Mouse (Mus musculus): ENCODE data around the gene Abhd8. TPM values are rescaled to one million over a fixed set of nuclear protein-coding genes. Genes with fewer than 3 reads are reported as not detected.

The Abhd8 gene
- polyA plus RNA-seq, 1 experiment from 2014 or later, result 47.8 TPM

DNA sequence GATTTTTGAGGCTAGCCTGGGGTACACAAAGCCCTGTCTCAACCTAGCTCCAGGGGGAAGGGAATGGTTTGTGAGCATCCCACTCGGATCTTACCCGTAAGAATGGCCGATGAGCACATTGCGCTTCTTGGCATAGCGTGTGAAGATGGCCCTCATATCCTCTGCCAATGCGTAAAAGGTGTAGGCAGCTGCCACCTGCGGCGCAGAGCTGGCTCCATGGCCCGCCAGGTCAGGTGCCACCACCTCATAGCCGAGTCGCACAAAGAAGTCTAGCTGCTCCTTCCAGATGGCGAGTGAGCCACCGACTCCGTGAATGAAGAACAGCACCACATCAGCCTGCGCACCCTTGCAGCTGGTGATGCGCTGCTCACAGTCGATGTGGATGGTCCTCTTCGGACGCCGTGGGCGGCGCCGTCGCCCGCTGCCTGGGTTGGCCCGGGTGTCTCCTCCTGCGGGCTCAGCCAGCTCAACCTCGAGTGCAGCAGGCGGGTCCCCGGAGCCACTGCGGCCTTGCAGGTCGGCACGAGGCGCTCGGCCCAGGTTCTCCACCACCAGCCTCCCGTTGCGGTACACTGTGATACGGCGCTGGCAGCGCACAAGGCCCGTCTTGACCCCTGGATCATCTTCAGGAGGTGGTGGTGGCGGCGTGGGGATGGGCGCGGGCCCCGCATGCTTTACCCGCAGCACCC, 2.2 kb downstream of the Abhd8 start:
- DNase-seq (no peak), ATAC-seq (ENCODE audit: insufficient read depth) (no peak)
- TF ChIP-seq CTCF (IDR thresholded peaks at IDR 0.05; ENCODE audit: low read depth), result no peak
- Histone ChIP-seq H3K9me3 (ENCODE audit: low read depth, low read length) (no peaks in the 10 kb centered on the region), H3K36me3 (ENCODE audit: insufficient read depth) (peaks cover 46% of the 10 kb centered on the region), H3K27ac (ENCODE audit: low read depth) (no peak overlapping the region), H3K27me3 (ENCODE audit: insufficient read depth, low read length) (no peaks in the 10 kb centered on the region), H3K9ac (no peak overlapping the region), H3K4me2 (no peak overlapping the region; the same call in 1 of the 2 replicates), H3K4me1 (ENCODE audit: insufficient read depth) (peaks cover 20% of the 10 kb centered on the region), H3K4me3 (ENCODE audit: low read depth, low read length) (no peak overlapping the region)
- 77% methylated on average over 47 of the region's 47 CpGs for WGBS

GRCm38 (mm10) chr8:71460716-71461115, 2.7 kb downstream of the Abhd8 start:
- 90% methylated on average over 6 of the region's 6 CpGs for WGBS
- no peak for DNase-seq

DNA sequence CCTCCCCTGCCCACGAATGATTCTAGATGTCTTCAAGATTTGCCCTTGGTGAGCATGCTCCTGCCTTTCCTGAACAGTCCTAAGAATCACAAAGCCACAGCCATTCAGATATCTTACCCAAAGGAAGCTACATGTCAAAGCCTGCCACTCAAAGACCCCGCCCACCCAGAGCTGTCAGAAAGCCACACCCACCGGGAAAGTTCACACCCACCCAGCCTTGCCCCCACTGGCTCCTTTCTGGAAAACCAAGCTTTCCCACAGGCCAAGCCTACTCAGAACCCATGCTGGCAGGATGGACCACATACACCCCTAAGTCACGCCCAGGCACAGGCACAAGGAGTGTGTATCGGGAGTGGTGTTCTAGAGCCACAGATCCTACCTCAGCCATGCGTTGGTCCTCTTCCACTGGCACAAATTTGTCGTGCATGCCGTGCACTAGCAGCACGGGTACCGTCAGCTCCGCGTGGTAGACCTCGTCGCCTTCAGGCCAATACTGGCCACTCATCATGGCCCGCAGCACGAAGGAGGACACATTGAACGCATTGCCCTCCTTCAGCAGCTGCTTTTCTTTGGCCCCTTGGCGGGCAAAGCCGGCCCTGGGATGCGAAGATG, 5.7 kb downstream of the Abhd8 start:
- DNase-seq (no peak), ATAC-seq (ENCODE audit: insufficient read depth) (no peak)
- Histone ChIP-seq H3K27me3 (ENCODE audit: insufficient read depth, low read length) (no peaks in the 10 kb centered on the region), H3K4me1 (ENCODE audit: insufficient read depth) (peaks cover 7% of the 10 kb centered on the region), H3K27ac (ENCODE audit: low read depth) (no peak overlapping the region), H3K4me3 (ENCODE audit: low read depth, low read length) (no peak overlapping the region), H3K9me3 (ENCODE audit: low read depth, low read length) (no peaks in the 10 kb centered on the region), H3K4me2 (no peak overlapping the region), H3K9ac (no peak overlapping the region), H3K36me3 (ENCODE audit: insufficient read depth) (peaks cover 43% of the 10 kb centered on the region)
- no peak for TF ChIP-seq CTCF (IDR thresholded peaks at IDR 0.05; ENCODE audit: low read depth)
- 77% methylated on average over 20 of the region's 20 CpGs for WGBS

More at GRCm38 (mm10) chr8:71460716-71461115, 2.7 kb downstream of the Abhd8 start:
- Histone ChIP-seq H3K36me3 (ENCODE audit: insufficient read depth) (peaks cover 43% of the 10 kb centered on the region), H3K4me1 (ENCODE audit: insufficient read depth) (peaks cover 17% of the 10 kb centered on the region), H3K4me2 (no peak overlapping the region), H3K9me3 (ENCODE audit: low read depth, low read length) (no peaks in the 10 kb centered on the region), H3K9ac (no peak overlapping the region), H3K4me3 (ENCODE audit: low read depth, low read length) (no peak overlapping the region), H3K27me3 (ENCODE audit: insufficient read depth, low read length) (no peaks in the 10 kb centered on the region), H3K27ac (ENCODE audit: low read depth) (no peak overlapping the region)
- no peak for TF ChIP-seq CTCF (IDR thresholded peaks at IDR 0.05; ENCODE audit: low read depth)
- no peak for ATAC-seq (ENCODE audit: insufficient read depth)

- 42% methylated on average over 22 of the region's 22 CpGs for WGBS
- no peak overlapping the region for H3K9ac ChIP-seq
- ATAC-seq (ENCODE audit: insufficient read depth) (peak; percentile 6; the same call in 1 of the 2 replicates), DNase-seq (peak; percentile 16)
- H3K4me1 ChIP-seq (ENCODE audit: insufficient read depth), result no peaks in the 10 kb centered on the region; the same call in 1 of the 2 replicates
- TF ChIP-seq CTCF (IDR thresholded peaks at IDR 0.05; ENCODE audit: low read depth), result no peak
- no peak overlapping the region for H3K4me3 ChIP-seq (ENCODE audit: low read depth, low read length)
- no peaks in the 10 kb centered on the region for H3K27me3 ChIP-seq (ENCODE audit: insufficient read depth, low read length)
- peaks cover 42% of the 10 kb centered on the region for H3K36me3 ChIP-seq (ENCODE audit: insufficient read depth)
- no peak overlapping the region for H3K4me2 ChIP-seq
- no peak overlapping the region for H3K27ac ChIP-seq (ENCODE audit: low read depth)
- no peaks in the 10 kb centered on the region for H3K9me3 ChIP-seq (ENCODE audit: low read depth, low read length)
These were observed 6.5 kb downstream of the Abhd8 start for GRCm38 (mm10) chr8:71456906-71457305.

DNA sequence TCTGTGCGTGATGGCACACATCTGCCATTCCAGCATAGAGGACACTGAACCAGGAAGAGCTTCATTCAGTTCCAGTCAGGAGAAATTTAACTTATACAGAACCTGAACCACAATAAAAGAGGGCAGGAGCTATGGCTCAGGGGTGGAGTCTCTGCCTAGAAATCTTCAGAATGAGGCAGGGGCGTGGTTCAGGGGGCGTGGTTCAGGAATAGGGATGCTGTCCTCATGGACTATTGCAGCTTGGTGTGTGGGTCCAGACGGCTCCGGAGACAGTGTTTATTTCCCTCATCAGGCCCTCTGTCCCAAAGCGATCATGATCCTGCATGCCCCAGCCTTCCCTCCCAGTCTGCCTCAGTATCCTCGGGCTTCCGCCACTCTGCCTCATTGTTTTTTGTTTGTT, 8.8 kb downstream of the Abhd8 start:
- 74% methylated on average over 8 of the region's 8 CpGs for WGBS
- DNase-seq, result no peak
- no peaks in the 10 kb centered on the region for H3K9me3 ChIP-seq (ENCODE audit: low read depth, low read length)
- no peaks in the 10 kb centered on the region for H3K4me1 ChIP-seq (ENCODE audit: insufficient read depth)
- H3K9ac ChIP-seq, result no peak overlapping the region
- no peak overlapping the region for H3K4me3 ChIP-seq (ENCODE audit: low read depth, low read length)
- H3K36me3 ChIP-seq (ENCODE audit: insufficient read depth), result peaks cover 23% of the 10 kb centered on the region
- no peak overlapping the region for H3K27ac ChIP-seq (ENCODE audit: low read depth)
- ATAC-seq (ENCODE audit: insufficient read depth), result no peak
- no peaks in the 10 kb centered on the region for H3K27me3 ChIP-seq (ENCODE audit: insufficient read depth, low read length)
- no peak overlapping the region for H3K4me2 ChIP-seq
- no peak for TF ChIP-seq CTCF (IDR thresholded peaks at IDR 0.05; ENCODE audit: low read depth)

- 62% methylated on average over 2 of the region's 2 CpGs for WGBS
- DNase-seq (no peak), ATAC-seq (ENCODE audit: insufficient read depth) (no peak)
- no peaks in the 10 kb centered on the region for H3K4me1 ChIP-seq (ENCODE audit: insufficient read depth)
- H3K4me3 ChIP-seq (ENCODE audit: low read depth, low read length), result no peak overlapping the region
- no peak overlapping the region; the same call in 1 of the 2 replicates for H3K9ac ChIP-seq
- peaks cover 10% of the 10 kb centered on the region for H3K36me3 ChIP-seq (ENCODE audit: insufficient read depth)
- no peaks in the 10 kb centered on the region for H3K27me3 ChIP-seq (ENCODE audit: insufficient read depth, low read length)
- no peak overlapping the region for H3K4me2 ChIP-seq
- no peaks in the 10 kb centered on the region for H3K9me3 ChIP-seq (ENCODE audit: low read depth, low read length)
- H3K27ac ChIP-seq (ENCODE audit: low read depth), result no peak overlapping the region
- no peak for TF ChIP-seq CTCF (IDR thresholded peaks at IDR 0.05; ENCODE audit: low read depth)
These were observed 10.8 kb downstream of the Abhd8 start for GRCm38 (mm10) chr8:71452669-71453068.

- H3K9ac ChIP-seq, result no peak overlapping the region
- H3K36me3 ChIP-seq (ENCODE audit: insufficient read depth), result peaks cover 3% of the 10 kb centered on the region; the same call in 1 of the 2 replicates
- H3K27ac ChIP-seq (ENCODE audit: low read depth), result no peak overlapping the region
- WGBS, result 49% methylated on average over 11 of the region's 11 CpGs
- TF ChIP-seq CTCF (IDR thresholded peaks at IDR 0.05; ENCODE audit: low read depth), result no peak
- ATAC-seq (ENCODE audit: insufficient read depth) (no peak), DNase-seq (no peak)
- no peak overlapping the region for H3K4me2 ChIP-seq
- no peaks in the 10 kb centered on the region for H3K9me3 ChIP-seq (ENCODE audit: low read depth, low read length)
- H3K4me1 ChIP-seq (ENCODE audit: insufficient read depth), result no peaks in the 10 kb centered on the region
- H3K27me3 ChIP-seq (ENCODE audit: insufficient read depth, low read length), result no peaks in the 10 kb centered on the region
- no peak overlapping the region for H3K4me3 ChIP-seq (ENCODE audit: low read depth, low read length)
These were observed 11.7 kb downstream of the Abhd8 start for GRCm38 (mm10) chr8:71451777-71452176.

Measured in lung, embryonic 14.5 days (tissue).